Mouse (Mus musculus) spleen, postnatal 0 days (tissue): Measurements from ENCODE around the gene Diaph2. TPM values are rescaled to one million over a fixed set of nuclear protein-coding genes. Genes with fewer than 3 reads are reported as not detected.

Experiments used
- polyA plus RNA-seq: library from polyadenylated mRNA; unstranded; fragments of >200 nt; fragmentation: Nextera tagmentation; extraction: Ambion mirVana; gene quantifications from 2 replicates; pipeline ENCODE4 v1.2.1, GENCODE M21; 2015

The Diaph2 gene
- 3.1 and 3.7 TPM in 2 replicates for polyA plus RNA-seq

GRCm38 (mm10) chrX:129749571-129750061 lies at the start of gene Diaph2:
TSS of gene Diaph2 (plus strand) at chrX:129749742.

